Mouse (Mus musculus) ES-Bruce4 (cell line): ENCODE measurements at regions not wholly inside any gene's neighbourhood (a gene's known extent, or its start where the extent isn't known, plus 50 kb on each side); places are given as distances from the start of the nearest gene placed in this dataset.

ENCODE experiments used
- CTCF ChIP-seq: IDR thresholded peaks from one replicate; pipeline ENCODE4 v1.8.1; 2011; ENCODE audit warnings: low read depth, low read length
- POLR2A ChIP-seq: IDR thresholded peaks from one replicate; pipeline ENCODE4 v1.8.1; 2011; ENCODE audit warnings: low read length; ENCODE audit not compliant: insufficient read depth

DNA sequence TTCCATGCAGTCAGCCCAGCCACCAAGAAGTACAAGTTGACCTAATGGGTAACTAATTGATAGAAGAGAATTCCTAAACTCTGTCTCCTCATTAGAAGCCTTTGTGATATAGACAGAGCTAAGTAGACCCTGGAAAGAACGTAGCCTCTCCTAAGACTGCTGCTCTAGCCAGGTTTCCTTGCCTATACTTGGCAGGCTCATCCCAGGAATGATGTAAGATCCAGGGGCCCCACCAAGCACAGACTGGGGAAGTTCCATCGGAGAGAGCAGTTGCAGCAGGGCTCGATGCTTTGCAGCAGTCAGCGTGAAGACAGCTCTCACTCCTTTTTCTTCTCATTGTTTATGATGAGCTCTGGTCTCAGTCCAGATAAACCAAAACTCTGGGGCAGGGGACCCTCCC, 68.7 kb downstream of the Mycn start:
- TF ChIP-seq POLR2A (no peak), CTCF (no peak)
